Mouse (Mus musculus) heart, postnatal 4 days (tissue): ENCODE results near the gene Rcn3. TPM values are rescaled to one million over a fixed set of nuclear protein-coding genes. Genes with fewer than 3 reads are reported as not detected.
"Not testable (repeated sequence)": the region's sequence is repeated elsewhere in the genome, so short reads cannot be mapped to it uniquely, and the experiment has no call there.

Experiments used
- DNase-seq: peaks from one replicate; pipeline ENCODE4 v3.0.0; 2021
- total RNA-seq, 2 experiments: library from RNA; stranded (reverse); gene quantifications; 2 replicates each; pipeline ENCODE4 v1.2.3; 2021

The Rcn3 gene
- 10 to 100 TPM; 88.0 to 90.9 TPM for total RNA-seq

DNA sequence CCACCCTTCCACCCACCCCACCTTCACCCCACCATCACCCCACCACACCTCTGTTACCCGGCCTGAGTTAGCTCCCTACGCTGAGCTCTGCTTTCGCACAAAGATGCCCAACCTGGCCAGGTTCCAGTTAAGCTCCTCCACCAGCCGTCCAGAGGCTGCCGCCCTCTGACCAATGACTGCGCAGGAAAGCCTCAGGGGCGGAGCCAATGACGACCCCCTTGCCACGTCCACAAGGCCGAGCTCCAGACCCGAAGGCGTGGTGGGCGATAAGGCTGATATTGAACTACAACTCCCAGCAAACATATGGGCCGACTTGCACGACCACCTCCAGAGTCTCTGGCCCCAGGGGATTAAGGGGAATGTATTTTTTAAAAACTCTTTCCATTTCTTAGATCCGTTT, at the start of gene Rcn3:
Rcn3 (minus strand) TSS at position 174 of the 400 bp plus-strand sequence.
- peak; percentile 93 for DNase-seq

DNA sequence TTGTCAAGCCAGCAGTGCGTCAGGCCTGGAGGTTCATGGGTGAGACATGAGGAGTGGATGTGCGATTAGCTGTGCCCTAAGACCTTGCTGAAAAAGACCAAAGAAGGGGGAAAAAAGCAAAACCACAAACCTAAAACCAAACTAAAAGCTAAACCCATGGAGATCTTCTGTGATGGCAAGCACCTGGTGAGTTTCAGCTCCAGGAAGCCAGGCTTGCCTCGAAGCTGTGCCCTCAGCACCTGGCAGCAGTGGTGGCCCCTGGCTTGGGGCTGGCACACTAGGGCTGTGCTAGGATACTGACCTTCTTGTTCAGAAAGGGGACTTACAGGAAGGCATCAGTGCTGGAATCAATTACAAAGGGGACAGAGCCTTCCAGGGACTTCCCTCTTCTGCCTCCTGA, 49.3 kb upstream of the Rcn3 start:
- DNase-seq, result no peak

DNA sequence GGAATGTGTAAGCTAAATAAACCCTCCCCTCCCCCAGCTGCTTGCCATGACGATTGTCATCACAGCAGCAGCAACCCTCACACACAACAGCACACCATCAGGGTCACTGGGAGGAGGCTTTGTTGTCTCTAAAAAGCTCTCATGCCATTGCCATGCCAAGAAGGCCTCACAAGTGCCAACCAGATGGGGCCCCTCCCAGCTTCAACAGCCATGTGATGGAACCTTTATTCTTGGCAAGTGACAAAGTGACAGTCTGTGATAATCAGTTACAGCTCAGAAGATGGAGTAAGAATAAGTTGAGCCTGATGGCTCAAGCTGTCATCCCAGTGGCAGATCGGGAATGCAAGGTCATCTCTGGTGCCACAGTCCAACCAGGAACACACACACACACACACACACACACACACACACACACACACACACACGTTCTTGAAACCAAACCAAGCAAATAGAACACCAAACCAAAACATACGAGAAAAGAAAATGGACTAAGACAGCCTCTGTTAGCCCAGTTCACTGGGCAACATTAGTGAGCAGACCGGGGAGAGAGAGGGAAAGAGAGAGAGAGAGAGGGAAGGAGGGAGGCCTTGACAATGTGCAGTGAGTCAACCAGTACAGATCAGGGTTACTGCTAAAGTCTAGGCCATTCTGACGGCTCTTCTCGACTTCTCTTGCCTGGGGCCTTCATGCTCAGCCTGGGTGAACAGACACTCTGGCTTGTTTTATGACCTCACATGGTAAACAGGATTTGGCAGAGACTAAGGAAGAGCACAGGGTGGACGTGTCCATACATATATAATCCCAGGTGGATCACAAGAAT, 48.1 kb upstream of the Rcn3 start:
- no peak for DNase-seq

DNA sequence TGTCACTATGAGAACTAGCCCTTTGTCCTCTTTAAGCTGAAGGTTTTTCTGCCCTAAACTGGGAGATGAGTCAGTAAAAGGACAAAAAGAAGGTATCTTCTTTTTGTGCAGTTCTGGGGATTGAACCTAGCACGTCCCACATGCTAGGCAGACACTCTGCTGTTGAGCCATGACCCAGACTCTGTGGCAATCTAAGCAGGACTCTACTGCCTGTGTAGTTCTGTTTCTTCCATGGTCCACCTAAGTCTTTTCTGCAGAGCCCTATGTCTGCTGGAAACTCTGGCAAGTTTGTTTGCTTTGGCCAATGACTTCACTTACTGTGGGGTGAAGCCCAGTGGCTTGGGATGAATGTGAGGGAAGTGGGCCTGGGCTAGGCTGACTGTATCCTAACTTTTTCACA, 46.4 kb upstream of the Rcn3 start:
- DNase-seq, result no peak

DNA sequence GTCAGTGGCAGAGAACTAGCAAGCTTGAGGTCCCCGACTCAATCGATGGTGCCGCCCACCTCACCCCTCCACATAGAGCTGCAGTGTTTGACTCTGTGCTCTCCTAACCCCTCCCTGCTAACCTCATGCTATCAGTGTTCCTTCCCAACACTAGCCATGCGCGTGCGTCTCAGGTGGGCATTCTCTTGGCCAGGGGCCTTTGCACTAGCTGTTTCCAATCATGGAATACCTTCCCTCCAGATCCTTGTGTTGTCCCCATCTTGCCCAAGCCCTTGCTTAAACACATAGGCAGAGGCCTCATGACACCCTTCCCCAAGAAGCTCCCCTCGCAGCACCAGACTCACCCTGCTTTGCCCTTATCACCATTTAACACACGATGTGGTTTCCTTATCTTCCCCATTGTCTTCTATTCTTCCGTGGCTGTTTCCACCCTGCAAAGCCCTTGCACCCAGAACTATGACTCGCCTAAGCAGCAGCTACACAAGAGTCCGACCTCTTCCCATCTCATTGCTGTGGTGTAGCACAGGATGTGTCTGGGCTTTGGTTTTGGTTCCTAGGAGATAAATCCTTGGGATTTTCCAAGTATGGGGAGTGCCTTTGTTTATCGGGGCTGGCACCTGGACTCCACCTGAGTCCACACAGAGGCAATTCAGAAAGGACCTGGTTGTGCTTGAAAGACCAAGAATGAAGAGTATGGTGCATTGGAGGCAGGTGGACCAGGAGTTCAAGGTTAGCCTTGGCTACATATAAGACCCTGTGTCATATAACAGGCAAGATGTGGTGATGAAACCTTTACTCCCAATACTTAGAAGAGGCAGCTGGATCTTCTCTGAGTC, 45.4 kb upstream of the Rcn3 start:
- no peak for DNase-seq

DNA sequence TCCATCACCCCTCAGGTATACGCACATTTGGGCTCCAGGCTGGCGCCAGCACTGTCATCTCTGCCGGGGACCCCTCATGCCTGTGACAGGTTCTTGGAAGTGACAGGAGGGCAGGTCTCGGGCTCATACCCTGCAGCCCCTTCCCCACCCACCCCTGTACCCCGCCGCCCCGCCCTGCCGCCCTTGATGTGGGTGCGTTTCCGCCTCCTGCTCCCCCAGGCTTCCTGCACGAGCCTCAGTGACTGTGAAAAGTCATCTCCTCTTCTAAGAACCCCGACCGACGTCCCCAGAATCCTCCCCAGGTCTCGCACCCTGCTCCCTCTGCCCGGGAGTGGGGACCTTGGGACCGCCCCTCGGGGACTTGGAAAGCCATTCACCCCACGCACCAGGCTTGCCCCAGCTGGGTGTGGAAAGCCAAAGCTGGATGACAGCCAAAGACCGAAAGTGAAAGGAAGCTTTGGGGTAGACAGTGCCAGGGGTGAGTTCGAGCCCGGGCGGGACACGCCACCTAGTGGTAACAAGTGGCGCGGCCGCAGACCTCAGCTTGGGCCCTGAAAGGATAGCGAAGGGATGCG, 44.1 kb upstream of the Rcn3 start, which contains the start of the genes Gm45713 and Flt3l:
Gm45713 (minus strand) TSS at position 239 of the 575 bp plus-strand sequence.
Flt3l (minus strand) TSS at position 440 of the 575 bp plus-strand sequence.
- peak; percentile 95 for DNase-seq

DNA sequence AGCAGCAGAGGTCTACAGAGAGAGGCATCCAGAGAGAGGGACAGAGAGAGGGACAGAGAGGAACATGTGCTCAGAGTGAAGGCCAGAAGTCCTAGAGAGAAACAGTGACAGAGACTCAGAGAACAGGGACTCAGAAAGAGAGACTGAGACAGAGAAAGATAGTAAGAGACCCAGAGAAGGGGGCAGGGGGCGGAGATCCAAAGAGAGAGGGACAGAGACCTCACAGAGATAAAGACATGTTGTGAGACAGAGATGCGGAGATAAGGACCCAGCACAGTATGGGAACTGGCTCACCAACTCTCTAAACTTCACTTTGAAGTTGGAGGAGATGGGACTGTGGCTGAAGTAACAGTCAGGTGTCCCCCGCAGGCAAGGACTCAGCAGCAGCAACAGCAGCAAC, 43.3 kb upstream of the Rcn3 start:
- no peak for DNase-seq

DNA sequence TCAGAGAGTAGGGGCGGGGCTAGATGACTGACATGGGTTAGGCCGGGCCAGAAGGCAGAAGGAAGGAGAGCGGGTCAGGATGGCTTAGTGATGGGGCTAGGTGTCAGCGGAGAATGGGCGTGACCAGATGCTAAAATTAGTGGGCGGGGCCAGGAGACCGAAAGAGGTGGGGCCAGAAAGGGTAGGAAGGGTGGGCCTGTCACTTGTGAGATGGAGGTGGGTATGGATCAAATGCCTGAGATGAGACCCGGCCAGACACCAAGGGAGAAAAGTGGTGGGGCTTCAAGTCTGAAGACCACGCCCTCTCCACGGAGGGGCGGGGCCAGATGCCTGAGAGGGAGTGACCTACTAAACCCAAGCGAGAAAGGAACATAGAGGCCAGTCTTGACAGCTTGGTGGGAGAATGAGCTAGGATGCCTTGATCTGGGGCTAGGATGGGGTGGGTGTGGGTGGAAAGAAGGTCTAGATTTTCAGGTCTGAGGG, 42.6 kb upstream of the Rcn3 start:
- peak; percentile 48 for DNase-seq

DNA sequence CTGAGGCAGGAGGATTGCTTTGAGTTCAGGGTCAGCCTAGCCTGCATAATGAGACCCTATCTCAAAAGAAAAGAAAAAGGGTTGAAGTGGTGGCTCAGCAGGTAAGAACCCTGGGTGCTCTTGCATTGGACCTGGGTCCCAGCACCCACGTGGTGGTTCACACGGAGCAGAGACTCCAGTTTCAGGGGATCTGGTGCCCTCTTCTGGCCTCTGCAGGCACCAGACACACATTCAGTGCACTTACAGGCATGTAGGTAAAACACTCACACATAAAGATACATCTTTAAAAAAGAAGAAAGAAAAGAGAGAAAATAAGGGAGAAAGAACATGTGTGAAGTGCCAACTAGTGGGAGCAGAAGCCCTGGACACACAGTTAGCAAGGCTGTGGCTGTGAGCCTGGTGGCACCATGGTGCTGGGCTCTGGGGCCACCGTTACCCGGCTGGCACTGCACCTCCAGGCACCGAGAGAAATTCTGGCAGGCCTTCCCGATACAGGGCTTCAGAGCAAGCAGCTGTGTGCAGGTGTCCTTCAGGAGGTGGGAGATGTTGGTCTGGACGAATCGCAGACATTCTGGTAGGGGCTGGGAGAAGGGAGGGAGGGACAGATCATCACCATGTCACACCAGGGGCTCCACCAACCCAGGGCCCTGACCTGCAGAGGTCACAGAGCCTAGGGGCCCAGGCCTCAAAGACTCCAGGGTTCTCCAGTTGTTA, 41.6 kb upstream of the Rcn3 start:
- no peak for DNase-seq

DNA sequence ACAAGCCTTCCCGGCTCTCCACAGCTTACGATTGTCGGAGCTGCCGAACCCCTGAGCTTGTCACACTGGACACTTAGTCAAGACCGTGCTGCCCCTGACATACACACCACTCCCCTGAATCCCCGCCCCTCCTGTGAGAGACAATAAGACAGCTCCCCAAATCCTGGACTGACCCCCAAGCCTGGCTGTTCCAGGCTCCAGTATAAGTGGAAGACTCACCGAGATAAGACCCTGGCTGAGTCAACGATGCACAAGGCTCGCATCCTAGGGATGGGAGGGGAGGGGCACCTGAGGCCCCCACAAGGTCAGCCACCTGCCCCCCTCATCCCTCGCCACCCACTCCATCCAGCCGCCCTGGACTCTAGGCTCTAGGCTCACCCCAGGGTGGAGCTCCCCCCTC, 39.8 kb upstream of the Rcn3 start:
- no peak for DNase-seq

DNA sequence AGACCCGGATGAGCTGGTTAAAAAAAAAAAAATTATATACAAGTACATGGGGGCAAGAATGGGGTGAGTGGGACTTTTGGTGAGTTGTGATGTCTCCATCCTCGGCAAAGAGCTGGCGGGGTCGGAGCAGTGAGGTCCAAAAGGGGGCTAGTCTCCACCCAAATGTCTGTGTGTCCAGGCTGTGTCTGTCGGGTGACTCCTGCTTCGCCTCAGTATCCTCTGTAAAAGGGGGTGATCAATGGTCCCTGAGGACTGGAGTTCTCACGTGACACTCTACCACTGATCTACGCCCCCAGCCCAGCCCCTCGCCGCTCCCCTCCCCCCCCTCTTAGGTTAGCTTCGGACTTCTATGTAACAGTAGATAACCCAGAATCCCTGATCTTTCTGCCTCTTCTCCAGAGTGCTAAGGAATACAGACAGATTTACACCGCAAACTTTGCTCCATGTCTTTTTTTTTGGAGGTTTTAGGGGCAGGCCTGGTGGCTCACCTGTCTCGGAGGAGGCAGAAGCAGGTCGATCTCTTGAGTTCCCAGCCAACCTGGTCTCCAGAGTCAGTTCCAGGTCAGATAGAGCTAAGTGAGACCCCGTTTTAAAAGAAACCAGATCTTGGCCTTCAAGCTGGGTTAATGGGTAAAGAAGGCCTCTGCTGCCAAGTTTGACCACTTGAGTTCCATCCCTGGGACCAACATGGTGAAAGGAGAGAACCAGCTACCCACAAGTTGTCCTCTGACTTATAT, 37.9 kb upstream of the Rcn3 start:
- no peak for DNase-seq

DNA sequence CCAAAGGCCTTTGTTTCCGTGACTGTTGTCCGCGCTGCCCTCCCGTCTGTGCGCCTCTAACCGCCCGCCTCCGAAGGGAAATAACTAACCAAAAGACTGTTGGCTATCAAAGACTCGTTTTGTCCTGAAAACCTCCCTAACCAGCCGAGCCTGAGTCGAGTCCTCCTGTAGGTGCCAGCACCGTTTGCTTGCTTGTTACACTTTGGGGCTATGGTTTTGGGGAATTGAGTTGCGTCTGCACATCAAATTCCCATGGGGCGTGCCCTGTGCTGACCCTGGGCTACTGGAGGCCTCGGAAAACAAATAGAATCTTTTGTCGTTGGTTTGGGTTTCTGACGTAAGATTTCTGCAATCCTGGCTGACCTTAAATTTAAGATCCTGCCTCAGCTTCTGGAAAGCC, 37.3 kb upstream of the Rcn3 start:
- DNase-seq, result peak; percentile 61

DNA sequence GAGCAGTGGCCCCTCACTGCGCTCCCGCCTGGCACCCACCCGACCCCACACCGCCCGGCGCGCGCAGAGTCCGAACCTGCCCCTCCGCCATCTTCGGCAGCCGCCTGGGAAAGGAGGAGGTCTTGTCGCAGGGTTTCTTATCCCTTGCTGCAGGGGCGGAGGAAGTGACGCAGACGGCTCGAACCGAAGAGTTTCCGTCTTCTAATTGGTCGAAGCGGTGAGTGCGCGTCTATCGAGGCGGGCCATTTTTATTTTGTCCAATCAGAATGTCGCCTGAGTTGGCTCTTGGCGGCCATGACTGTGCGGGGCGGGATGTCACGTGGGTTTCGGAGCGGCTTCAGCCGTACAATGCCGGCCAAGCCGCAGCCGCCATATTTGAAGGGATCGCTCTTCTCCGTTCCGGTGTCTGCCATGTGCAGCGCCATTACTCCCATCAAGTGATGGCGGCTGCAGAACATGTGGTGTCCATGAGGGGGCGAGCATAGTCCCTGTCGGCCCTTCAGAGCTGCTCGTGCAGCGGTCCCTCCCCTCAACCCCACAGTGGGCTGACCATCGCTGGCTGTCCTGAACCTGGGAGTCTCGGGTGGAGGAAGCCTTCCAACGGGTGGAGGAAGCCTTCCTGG, 36.7 kb upstream of the Rcn3 start, which contains the start of gene Rpl13a:
Rpl13a (minus strand) TSS at position 138 of the 623 bp plus-strand sequence.
- DNase-seq, result peak; percentile 98

DNA sequence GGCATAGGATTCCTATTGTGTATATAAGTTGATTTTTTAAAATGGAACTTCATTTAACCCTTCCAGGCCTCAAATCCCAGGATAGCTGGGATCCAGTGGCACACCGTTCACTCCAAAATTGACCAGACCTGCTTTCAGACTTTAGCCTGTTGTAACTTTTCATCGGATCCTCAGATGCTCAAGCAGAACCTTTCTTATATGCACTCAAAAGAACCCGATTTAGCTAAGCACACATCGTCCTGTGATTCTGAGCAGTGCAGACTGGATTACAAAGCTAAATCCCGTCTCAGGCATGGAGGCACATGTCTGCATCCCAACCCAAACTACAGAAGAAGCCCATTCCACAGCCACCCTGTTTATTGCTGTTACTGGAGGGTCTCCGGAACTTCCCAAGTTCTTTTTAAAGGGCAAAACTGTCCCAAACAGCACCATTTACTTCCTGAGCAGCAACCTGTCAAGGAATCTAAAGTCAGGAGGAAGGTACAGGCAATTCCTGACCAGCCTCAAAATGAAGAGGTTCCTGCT, 35.7 kb upstream of the Rcn3 start:
- no peak for DNase-seq

DNA sequence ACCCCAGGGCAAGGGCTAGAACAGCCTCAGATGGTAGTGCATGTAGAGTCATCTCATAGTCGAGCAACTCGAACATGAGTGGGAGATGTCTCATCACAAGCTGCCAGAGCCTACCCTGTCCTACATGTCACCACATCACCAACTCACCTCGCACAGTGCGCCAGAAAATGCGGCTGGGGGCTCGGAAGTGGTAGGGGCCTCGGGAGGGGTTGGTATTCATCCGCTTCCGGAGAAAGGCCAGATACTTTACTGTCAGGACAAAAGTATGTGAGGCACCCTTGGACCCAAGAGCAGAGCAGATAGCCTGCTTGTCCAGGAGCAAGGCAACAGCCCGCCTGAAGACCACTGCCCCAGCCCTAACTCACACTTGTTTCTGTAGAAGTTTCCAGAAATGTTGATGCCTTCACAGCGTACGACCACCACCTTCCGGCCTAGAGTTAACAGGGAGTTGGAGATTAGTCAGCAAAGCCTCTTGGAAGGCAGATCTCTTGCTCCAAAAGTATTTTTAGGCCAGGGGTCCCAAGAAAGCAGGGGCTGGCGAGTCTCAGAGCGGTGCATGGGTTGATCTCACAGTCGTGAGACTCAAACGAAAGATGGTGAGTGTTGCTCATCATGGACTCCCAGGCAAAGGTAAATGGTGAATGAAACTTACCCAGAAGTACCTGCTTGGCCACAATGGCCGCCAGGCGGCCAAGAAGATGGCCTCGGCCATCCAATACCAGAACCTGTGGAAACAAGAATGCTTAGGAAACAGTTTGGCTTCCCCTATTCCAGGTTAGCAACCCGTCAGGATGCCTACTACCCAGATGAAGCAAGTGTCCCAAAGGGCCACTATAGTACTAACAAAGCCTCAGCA, 35.1 kb upstream of the Rcn3 start:
- no peak for DNase-seq

DNA sequence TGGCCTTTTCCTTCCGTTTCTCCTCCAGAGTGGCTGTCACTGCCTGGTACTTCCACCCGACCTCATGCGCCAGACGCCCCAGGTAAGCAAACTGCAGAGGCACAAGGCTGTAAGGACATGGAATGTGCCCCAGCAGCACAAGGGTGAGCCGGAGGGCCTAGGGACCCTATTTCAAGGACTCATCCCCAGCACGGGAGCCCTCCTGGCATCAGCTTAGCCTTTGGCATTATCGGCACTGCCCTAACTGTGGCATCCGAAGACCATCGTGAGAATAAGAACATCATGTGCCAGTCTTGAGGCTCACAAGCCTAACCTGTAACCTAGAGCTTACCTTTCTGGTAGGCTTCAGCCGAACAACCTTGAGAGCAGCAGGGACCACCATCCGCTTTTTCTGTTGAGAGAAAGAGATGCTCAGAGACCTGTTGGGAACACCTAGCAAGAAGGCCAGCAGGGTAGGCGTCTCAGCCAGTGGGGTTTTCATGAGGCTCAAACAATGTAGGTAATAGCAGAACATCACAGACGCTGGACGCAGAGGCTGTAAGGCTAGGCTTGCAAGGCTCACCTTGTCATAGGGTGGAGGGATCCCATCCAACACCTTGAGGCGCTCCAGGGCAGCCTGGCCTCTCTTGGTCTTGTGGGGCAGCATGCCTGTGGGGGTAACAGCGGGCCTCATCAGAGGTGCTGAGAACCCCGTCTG, 34.3 kb upstream of the Rcn3 start:
- no peak for DNase-seq

DNA sequence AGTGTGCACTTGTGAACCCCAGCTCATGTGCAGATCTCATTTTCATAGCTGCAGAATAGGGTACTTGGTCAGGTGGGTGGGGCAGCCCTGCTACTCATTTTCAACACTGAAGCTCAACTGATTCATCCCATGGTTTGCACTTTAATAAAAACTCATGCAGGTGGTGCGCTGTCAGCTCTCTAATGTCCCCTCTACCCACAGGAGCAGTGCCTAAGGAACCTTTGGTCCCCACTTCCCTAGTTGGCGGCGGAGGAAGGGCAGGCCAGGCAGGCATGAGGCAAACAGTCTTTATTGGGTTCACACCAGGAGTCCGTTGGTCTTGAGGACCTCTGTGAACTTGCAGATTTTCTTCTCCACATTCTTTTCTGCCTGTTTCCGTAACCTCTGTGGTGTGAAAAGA, 33.6 kb upstream of the Rcn3 start:
- DNase-seq, result not testable (repeated sequence)

DNA sequence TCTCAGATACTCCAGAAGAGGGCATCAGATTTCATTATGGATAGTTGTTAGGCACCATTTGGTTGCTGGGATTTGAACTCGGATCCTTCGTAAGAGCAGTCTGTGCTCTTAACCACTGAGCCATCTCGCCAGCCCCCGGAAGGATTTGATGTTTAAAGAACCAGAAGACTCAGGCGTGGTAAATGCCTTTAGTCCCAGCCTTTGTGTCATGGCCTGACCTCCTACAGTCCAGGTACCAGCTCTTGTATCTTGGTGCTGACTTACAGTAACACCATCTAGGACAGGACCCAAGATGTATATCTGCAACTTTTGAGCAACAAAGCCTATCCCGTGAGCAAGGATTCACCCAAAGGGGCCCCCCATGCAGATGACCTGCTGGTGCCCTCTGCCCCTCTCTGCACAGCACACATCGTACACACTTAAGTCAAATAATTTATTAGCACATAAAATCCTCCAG, 33.2 kb upstream of the Rcn3 start:
- no peak for DNase-seq
